Mouse (Mus musculus) large intestine, adult 2 months (tissue): ENCODE results near the gene Svs2. TPM values are rescaled to one million over a fixed set of nuclear protein-coding genes. Genes with fewer than 3 reads are reported as not detected.

Experiments used
- polyA plus RNA-seq: library from polyadenylated mRNA; depleted of rRNA; stranded (reverse); fragments of >200 nt; gene quantifications from 2 replicates; pipeline ENCODE4 v1.2.3, GENCODE M21; 2012; rRNA removed

Svs2 gene
- polyA plus RNA-seq, 1 experiment, result not detected

Other genes with a start within 250 kb of the Svs2 start
- 43.9 and 48.0 TPM in 2 replicates for gene Ywhab, start 243.5 kb downstream of the Svs2 start, polyA plus RNA-seq
- gene Pabpc1l, start 213.0 kb downstream of the Svs2 start, polyA plus RNA-seq, result 0.78 and 1.1 TPM in 2 replicates
- gene Stk4, start 168.1 kb downstream of the Svs2 start, polyA plus RNA-seq, result 13.6 and 17.5 TPM in 2 replicates
- gene Tomm34, start 167.3 kb downstream of the Svs2 start, polyA plus RNA-seq, result 36.8 and 38.7 TPM in 2 replicates
- gene Kcns1, start 67.4 kb downstream of the Svs2 start, polyA plus RNA-seq, result 0.05 TPM in 2 replicates
- gene Wfdc5, start 55.7 kb downstream of the Svs2 start, polyA plus RNA-seq, result not detected in 2 replicates
- 0.16 TPM in 1 of 2 replicates, not detected in the other for gene Wfdc12, start 47.9 kb downstream of the Svs2 start, polyA plus RNA-seq
- gene Wfdc15a, start 38.3 kb downstream of the Svs2 start, polyA plus RNA-seq, result not detected in 2 replicates
- 0.41 TPM in 1 of 2 replicates, not detected in the other for gene Wfdc15b, start 16.8 kb downstream of the Svs2 start, polyA plus RNA-seq
- gene Svs3b, start 18.2 kb upstream of the Svs2 start, polyA plus RNA-seq, result not detected in 2 replicates
- gene Svs4, start 40.0 kb upstream of the Svs2 start, polyA plus RNA-seq, result not detected in 2 replicates
- not detected in 2 replicates for gene Svs3a, start 50.8 kb upstream of the Svs2 start, polyA plus RNA-seq
- gene Svs6, start 78.3 kb upstream of the Svs2 start, polyA plus RNA-seq, result not detected in 2 replicates
- not detected in 2 replicates for gene Svs5, start 94.3 kb upstream of the Svs2 start, polyA plus RNA-seq
- gene Slpi, start 150.6 kb upstream of the Svs2 start, polyA plus RNA-seq, result 24.9 and 38.0 TPM in 2 replicates
- not detected in 2 replicates for gene Rbpjl, start 164.7 kb upstream of the Svs2 start, polyA plus RNA-seq
- gene Matn4, start 166.7 kb upstream of the Svs2 start, polyA plus RNA-seq, result 0.27 and 0.57 TPM in 2 replicates
- gene Sdc4, start 205.4 kb upstream of the Svs2 start, polyA plus RNA-seq, result 70.6 and 77.3 TPM in 2 replicates
- 104 and 111 TPM in 2 replicates for gene Sys1, start 218.5 kb upstream of the Svs2 start, polyA plus RNA-seq
- 25.6 and 40.2 TPM in 2 replicates for gene Gm20458, start 222.5 kb upstream of the Svs2 start, polyA plus RNA-seq
- gene Trp53tg5, start 235.3 kb upstream of the Svs2 start, polyA plus RNA-seq, result not detected in 2 replicates
- gene Dbndd2, start 247.6 kb upstream of the Svs2 start, polyA plus RNA-seq, result 69.4 and 96.9 TPM in 2 replicates